Mouse (Mus musculus): Measurements from ENCODE around the gene H2al2a. TPM values are rescaled to one million over a fixed set of nuclear protein-coding genes. Genes with fewer than 3 reads are reported as not detected.

The H2al2a gene
- polyA plus RNA-seq (2012; rRNA removed): not detected in 2 replicates

DNA sequence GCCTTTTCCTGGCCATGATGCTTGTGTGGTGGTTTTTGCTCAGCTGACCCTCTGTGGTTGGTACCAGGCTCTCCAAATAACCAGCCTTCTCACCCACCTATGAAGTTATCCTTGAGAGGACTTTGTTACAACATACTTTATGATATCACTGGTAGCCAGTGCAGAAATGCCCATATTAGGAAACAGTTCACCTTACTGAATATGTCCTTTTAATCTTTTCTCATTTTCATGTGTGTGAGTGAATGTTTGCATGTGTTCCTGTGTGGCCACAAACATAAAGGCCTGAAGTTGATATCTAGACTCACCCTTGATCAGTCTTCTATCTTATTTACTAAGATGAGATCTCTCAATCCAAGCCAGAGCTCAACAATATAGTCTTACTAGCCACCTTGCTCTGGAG, at the start of gene H2al2a:
H2al2a (minus strand) TSS at position 101 of the 400 bp plus-strand sequence.

DNA sequence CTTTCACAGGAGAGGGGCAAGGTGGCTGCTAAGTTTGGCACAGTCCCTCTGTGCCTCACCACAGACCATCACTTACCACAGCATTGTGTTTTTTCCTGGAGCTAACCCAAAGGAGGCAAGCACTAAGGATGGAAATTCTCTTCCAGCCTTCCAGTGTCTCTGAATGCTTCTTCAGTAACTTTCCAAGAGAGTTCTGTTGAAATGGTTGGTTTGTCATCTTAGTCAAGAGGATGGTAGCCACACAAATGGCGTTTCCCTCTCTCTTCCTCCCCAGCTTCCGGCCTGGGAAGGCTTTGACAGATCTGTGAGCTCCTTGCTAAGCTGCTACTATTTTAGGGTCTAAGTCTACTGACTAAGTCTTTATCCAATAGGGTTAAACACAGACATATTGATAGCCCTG, 40.7 kb upstream of the H2al2a start, which contains the start of gene A930004D18Rik:
A930004D18Rik (minus strand) TSS at position 247 of the 400 bp plus-strand sequence.

Other genes with a start within 250 kb of the H2al2a start
- 0.52 and 0.66 TPM in 2 replicates for gene A930004D18Rik, start 40.8 kb upstream of the H2al2a start, polyA plus RNA-seq (2012; rRNA removed)
- 0.62 and 0.70 TPM in 2 replicates for gene Skida1, start 52.1 kb upstream of the H2al2a start, polyA plus RNA-seq (2012; rRNA removed)
- gene Mllt10, start 58.3 kb upstream of the H2al2a start, polyA plus RNA-seq (2012; rRNA removed): 14.2 and 18.6 TPM in 2 replicates

All from liver, embryonic 14 days (tissue).